Mouse (Mus musculus) CH12.LX (cell line): ENCODE measurements around the gene Cma1.

ENCODE experiments used
- CTCF ChIP-seq, 2 experiments: IDR thresholded peaks in 1 of 2; conservative IDR thresholded peaks in 1 of 2; 2 replicates each; pipeline ENCODE4 v1.5.1; 2011 to 2012; ENCODE audit warnings: low read depth in 2 of 2, low read length in 2 of 2, improper control_type of control experiment in 1 of 2, inconsistent platforms in 1 of 2, mild to moderate bottlenecking in 1 of 2, moderate library complexity in 1 of 2
- EP300 ChIP-seq: IDR thresholded peaks from 2 replicates; pipeline ENCODE4 v1.6.1; 2011; ENCODE audit warnings: low read length, improper control_type of control experiment
- ETS1 ChIP-seq: conservative IDR thresholded peaks from 2 replicates; pipeline ENCODE4 v1.6.1; 2012; ENCODE audit warnings: low read depth, mild to moderate bottlenecking, inconsistent platforms, low read length, improper control_type of control experiment, moderate library complexity
- MEF2A ChIP-seq: IDR thresholded peaks from 2 replicates; pipeline ENCODE4 v1.6.1; 2014; ENCODE audit warnings: low read depth, mild to moderate bottlenecking, inconsistent platforms, low read length, improper control_type of control experiment, borderline replicate concordance

- TF ChIP-seq MEF2A (no peak), ETS1 (no peak; the same call in 1 of the 2 replicates), CTCF (conservative IDR thresholded peaks at IDR 0.05 in 1 of 2, IDR thresholded peaks at IDR 0.05 in 1 of 2; ENCODE audit: low read depth in 2 of 2, low read length in 2 of 2) (no peak), EP300 (no peak)
Observed at GRCm38 (mm10) chr14:55899701-55900413, 44.6 kb downstream of the Cma1 start, which contains the start of gene Sdr39u1.
